Mouse (Mus musculus): Measurements from ENCODE around the gene Zfp146. TPM values are rescaled to one million over a fixed set of nuclear protein-coding genes. Genes with fewer than 3 reads are reported as not detected.
"Not testable (repeated sequence)": the region's sequence is repeated elsewhere in the genome, so short reads cannot be mapped to it uniquely, and the experiment has no call there.

The Zfp146 gene
- total and polyA plus RNA-seq, 2 experiments from 2014 or later: 5.7 to 18.6 TPM

DNA sequence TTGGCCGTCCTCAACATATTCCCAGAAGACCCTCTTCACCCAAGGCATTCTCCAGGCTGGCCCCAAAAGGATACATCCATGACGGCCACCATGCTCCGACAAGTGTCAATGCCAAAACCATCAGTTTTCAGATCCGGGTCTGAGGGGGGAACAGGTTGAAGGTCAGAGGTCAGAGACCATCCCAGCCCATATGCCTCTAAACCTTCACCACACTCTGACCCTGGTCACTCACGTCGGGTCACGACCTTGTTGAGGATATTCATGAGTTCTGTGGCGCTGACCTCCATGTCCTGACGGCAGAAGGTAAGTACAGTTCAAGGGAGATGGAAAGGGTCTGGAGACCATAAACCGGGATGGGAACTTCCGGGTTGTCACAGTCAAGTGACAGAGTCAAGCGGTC lies 22.5 kb upstream of the Zfp146 start:
- H3K4me2 ChIP-seq (ENCODE audit: low read depth, low read length): no peak overlapping the region
- no peak overlapping the region for H3K4me3 ChIP-seq (ENCODE audit: low read depth, low read length)
- H3K27me3 ChIP-seq (ENCODE audit: control insufficient read depth, insufficient read depth, low read length): no peaks in the 10 kb centered on the region
- DNase-seq (ENCODE audit: low spot score) (no peak), ATAC-seq (ENCODE audit: insufficient read depth, low read depth) (no peak)
- WGBS: 92% methylated on average over 12 of the region's 12 CpGs
- 0 out of 2 replicates have a peak, but pooled peaks cover 9% of the 10 kb centered on the region for H3K4me1 ChIP-seq (ENCODE audit: control insufficient read depth, insufficient read depth)
- TF ChIP-seq CTCF (IDR thresholded peaks at IDR 0.05; ENCODE audit: low read depth) (no peak), EP300 (IDR thresholded peaks at IDR 0.05; ENCODE audit: low read depth) (no peak)
- H3K27ac ChIP-seq (ENCODE audit: low read depth): no peak overlapping the region
- H3K9me3 ChIP-seq (replicated peaks; ENCODE audit: control insufficient read depth, low read length): no peaks in the 10 kb centered on the region
- no peak overlapping the region for H3K9ac ChIP-seq (replicated peaks; ENCODE audit: low read depth, low read length)
- H3K36me3 ChIP-seq (replicated peaks; ENCODE audit: control insufficient read depth, insufficient read depth, low read length): peaks cover 49% of the 10 kb centered on the region

DNA sequence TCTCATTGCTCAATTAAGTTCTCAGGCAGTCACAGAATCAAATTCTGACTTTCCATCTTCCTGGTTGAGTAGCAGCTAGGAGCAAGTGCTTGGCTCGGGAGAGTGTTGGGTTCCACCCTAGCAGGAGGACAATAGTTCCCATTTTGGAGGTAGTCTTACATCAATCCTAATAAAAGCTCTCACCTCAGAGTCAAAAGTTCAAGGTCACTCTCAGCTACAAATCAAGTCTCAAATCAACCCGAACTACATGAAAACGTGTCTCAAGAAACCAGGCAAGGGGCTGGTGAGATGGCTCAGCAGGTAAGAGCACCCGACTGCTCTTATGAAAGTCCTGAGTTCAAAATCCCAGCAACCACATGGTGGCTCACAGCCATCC lies 19.6 kb upstream of the Zfp146 start:
- H3K27me3 ChIP-seq (ENCODE audit: control insufficient read depth, insufficient read depth, low read length): no peaks in the 10 kb centered on the region
- no peak for TF ChIP-seq EP300 (IDR thresholded peaks at IDR 0.05; ENCODE audit: low read depth)
- no peak for TF ChIP-seq CTCF (IDR thresholded peaks at IDR 0.05; ENCODE audit: low read depth)
- no peaks in the 10 kb centered on the region for H3K9me3 ChIP-seq (replicated peaks; ENCODE audit: control insufficient read depth, low read length)
- H3K27ac ChIP-seq (ENCODE audit: low read depth): no peak overlapping the region
- H3K36me3 ChIP-seq (replicated peaks; ENCODE audit: control insufficient read depth, insufficient read depth, low read length): peaks cover 60% of the 10 kb centered on the region
- WGBS: 70% methylated on average over 4 of the region's 4 CpGs
- 0 out of 2 replicates have a peak, but pooled peaks cover 11% of the 10 kb centered on the region for H3K4me1 ChIP-seq (ENCODE audit: control insufficient read depth, insufficient read depth)
- no peak overlapping the region for H3K4me2 ChIP-seq (ENCODE audit: low read depth, low read length)
- no peak overlapping the region for H3K4me3 ChIP-seq (ENCODE audit: low read depth, low read length)
- ATAC-seq (ENCODE audit: insufficient read depth, low read depth) (no peak), DNase-seq (ENCODE audit: low spot score) (no peak)
- H3K9ac ChIP-seq (replicated peaks; ENCODE audit: low read depth, low read length): no peak overlapping the region

DNA sequence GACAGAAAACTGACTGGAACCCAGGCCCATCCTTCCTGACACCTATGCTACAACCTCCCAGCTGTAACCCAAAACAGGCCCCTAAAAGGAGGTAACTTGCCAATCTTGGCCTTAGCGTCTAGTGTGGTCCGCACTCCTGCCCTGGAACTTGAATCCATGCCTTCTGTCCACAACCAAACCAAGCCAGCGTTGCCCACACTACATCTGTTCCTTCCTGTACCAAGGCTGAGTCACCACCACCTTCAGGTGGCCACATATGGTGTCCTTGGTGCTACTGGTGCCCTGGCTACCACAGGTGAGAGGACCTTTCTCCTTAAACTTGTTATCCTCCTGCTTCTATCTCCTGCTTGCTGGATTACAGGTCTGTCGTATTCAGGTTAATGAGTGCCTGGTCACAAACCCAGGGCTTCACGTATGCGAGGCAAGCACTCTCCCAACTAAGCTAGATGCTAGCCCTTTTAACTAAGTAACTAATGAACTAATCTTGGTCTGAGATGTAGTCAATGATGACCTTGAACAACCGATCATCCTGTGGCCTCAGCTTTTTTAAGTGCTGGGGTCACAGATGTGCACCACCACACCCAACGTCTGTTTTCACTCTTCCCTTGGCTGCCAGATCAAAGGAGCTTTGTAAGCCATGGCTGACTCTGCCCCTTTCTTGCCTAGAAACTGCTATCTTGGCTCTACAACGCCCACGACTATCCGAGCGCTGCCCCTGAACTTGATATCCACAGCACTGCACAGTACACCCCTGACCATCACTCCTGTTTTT lies 19.0 kb upstream of the Zfp146 start:
- H3K27me3 ChIP-seq (ENCODE audit: control insufficient read depth, insufficient read depth, low read length): no peaks in the 10 kb centered on the region
- H3K36me3 ChIP-seq (replicated peaks; ENCODE audit: control insufficient read depth, insufficient read depth, low read length): peaks cover 60% of the 10 kb centered on the region
- no peak overlapping the region for H3K4me3 ChIP-seq (ENCODE audit: low read depth, low read length)
- H3K9me3 ChIP-seq (replicated peaks; ENCODE audit: control insufficient read depth, low read length): no peaks in the 10 kb centered on the region
- no peak overlapping the region for H3K27ac ChIP-seq (ENCODE audit: low read depth)
- H3K4me2 ChIP-seq (ENCODE audit: low read depth, low read length): no peak overlapping the region
- TF ChIP-seq EP300 (IDR thresholded peaks at IDR 0.05; ENCODE audit: low read depth) (no peak), CTCF (IDR thresholded peaks at IDR 0.05; ENCODE audit: low read depth) (no peak)
- H3K9ac ChIP-seq (replicated peaks; ENCODE audit: low read depth, low read length): no peak overlapping the region
- H3K4me1 ChIP-seq (ENCODE audit: control insufficient read depth, insufficient read depth): 0 out of 2 replicates have a peak, but pooled peaks cover 11% of the 10 kb centered on the region
- 71% methylated on average over 12 of the region's 12 CpGs for WGBS
- ATAC-seq (ENCODE audit: insufficient read depth, low read depth): no peak
- no peak for DNase-seq (ENCODE audit: low spot score)

DNA sequence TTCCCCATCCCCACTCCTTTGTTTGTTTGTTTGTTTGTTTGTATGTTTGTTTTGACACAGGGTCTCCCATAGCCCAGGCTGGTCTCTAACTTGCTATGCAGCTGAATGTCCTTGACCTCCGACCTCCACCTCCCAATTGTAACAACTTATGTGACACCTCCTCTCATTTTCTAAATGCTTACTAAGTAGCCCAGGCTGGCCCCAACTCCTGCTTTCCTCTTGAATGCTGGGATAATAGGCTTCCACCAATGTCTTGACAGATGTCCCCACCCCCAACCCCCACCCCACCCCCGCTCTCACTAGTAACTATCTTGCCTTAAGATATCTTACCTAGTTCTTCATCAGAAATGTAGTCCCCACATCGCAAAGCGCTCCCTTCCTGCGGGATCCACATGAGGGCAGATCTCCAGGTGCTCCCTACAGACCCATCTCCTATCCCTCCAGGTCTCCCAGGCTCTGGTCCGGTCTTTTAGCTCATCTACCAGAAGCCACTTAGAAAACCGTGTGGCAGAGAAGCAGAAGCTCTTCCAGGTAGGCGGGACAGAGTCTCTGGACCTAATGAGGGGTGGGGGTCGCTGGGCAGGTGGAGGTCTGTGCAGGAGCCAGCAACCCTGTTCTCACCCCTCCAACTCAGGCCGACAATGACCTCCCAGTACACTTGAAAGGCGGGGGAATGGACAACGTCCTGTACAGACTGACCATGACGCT lies 15.2 kb upstream of the Zfp146 start:
- Histone ChIP-seq H3K4me3 (ENCODE audit: low read depth, low read length) (peak overlapping the region; percentile 62), H3K4me1 (ENCODE audit: control insufficient read depth, insufficient read depth) (0 out of 2 replicates have a peak, but pooled peaks cover 6% of the 10 kb centered on the region), H3K9ac (replicated peaks; ENCODE audit: low read depth, low read length) (peak overlapping the region; percentile 69), H3K27me3 (ENCODE audit: control insufficient read depth, insufficient read depth, low read length) (no peaks in the 10 kb centered on the region), H3K36me3 (replicated peaks; ENCODE audit: control insufficient read depth, insufficient read depth, low read length) (peaks cover 33% of the 10 kb centered on the region), H3K27ac (ENCODE audit: low read depth) (peak overlapping the region; percentile 73), H3K9me3 (replicated peaks; ENCODE audit: control insufficient read depth, low read length) (no peaks in the 10 kb centered on the region), H3K4me2 (ENCODE audit: low read depth, low read length) (peak overlapping the region; percentile 76)
- DNase-seq (ENCODE audit: low spot score) (no peak), ATAC-seq (ENCODE audit: insufficient read depth, low read depth) (peak; percentile 12; the same call in 1 of the 2 replicates)
- no peak for TF ChIP-seq EP300 (IDR thresholded peaks at IDR 0.05; ENCODE audit: low read depth)
- TF ChIP-seq CTCF (IDR thresholded peaks at IDR 0.05; ENCODE audit: low read depth): no peak
- WGBS: 61% methylated on average over 13 of the region's 13 CpGs

GRCm38 (mm10) chr7:30183879-30184289 lies 14.3 kb upstream of the Zfp146 start, which contains the start of gene Cox7a1:
Gene Cox7a1, plus strand, starts transcription at chr7:30184144.
- Histone ChIP-seq H3K27me3 (ENCODE audit: control insufficient read depth, insufficient read depth, low read length) (no peaks in the 10 kb centered on the region), H3K27ac (ENCODE audit: low read depth) (peak within 1 kb of the TSS; percentile 73), H3K9me3 (replicated peaks; ENCODE audit: control insufficient read depth, low read length) (no peaks in the 10 kb centered on the region), H3K4me1 (ENCODE audit: control insufficient read depth, insufficient read depth) (0 out of 2 replicates have a peak, but pooled peaks cover 6% of the 10 kb centered on the region), H3K9ac (replicated peaks; ENCODE audit: low read depth, low read length) (peak within 1 kb of the TSS; percentile 69), H3K36me3 (replicated peaks; ENCODE audit: control insufficient read depth, insufficient read depth, low read length) (peaks cover 29% of the 10 kb centered on the region), H3K4me2 (ENCODE audit: low read depth, low read length) (peak within 1 kb of the TSS; percentile 76), H3K4me3 (ENCODE audit: low read depth, low read length) (peak within 1 kb of the TSS; percentile 62)
- ATAC-seq (ENCODE audit: insufficient read depth, low read depth) (peak; percentile 93), DNase-seq (ENCODE audit: low spot score) (peak; percentile 95)
- TF ChIP-seq EP300 (IDR thresholded peaks at IDR 0.05; ENCODE audit: low read depth): no peak
- no peak for TF ChIP-seq CTCF (IDR thresholded peaks at IDR 0.05; ENCODE audit: low read depth)
- WGBS: 2% methylated on average over 11 of the region's 11 CpGs

GRCm38 (mm10) chr7:30183189-30183588 lies 13.6 kb upstream of the Zfp146 start:
- not testable (repeated sequence) for ATAC-seq (ENCODE audit: insufficient read depth, low read depth); H3K4me1 ChIP-seq (ENCODE audit: control insufficient read depth, insufficient read depth); H3K4me3 ChIP-seq (ENCODE audit: low read depth, low read length); H3K27me3 ChIP-seq (ENCODE audit: control insufficient read depth, insufficient read depth, low read length); H3K27ac ChIP-seq (ENCODE audit: low read depth); H3K9me3 ChIP-seq (replicated peaks; ENCODE audit: control insufficient read depth, low read length); DNase-seq (ENCODE audit: low spot score); H3K9ac ChIP-seq (replicated peaks; ENCODE audit: low read depth, low read length)
- 56% methylated on average over 7 of the region's 7 CpGs for WGBS
- Histone ChIP-seq H3K36me3 (replicated peaks; ENCODE audit: control insufficient read depth, insufficient read depth, low read length) (peaks cover 29% of the 10 kb centered on the region), H3K4me2 (ENCODE audit: low read depth, low read length) (peak overlapping the region; percentile 76)

GRCm38 (mm10) chr7:30181929-30182328 lies 12.4 kb upstream of the Zfp146 start:
- H3K4me2 ChIP-seq (ENCODE audit: low read depth, low read length); H3K4me3 ChIP-seq (ENCODE audit: low read depth, low read length); DNase-seq (ENCODE audit: low spot score); H3K27ac ChIP-seq (ENCODE audit: low read depth); H3K27me3 ChIP-seq (ENCODE audit: control insufficient read depth, insufficient read depth, low read length); ATAC-seq (ENCODE audit: insufficient read depth, low read depth); H3K4me1 ChIP-seq (ENCODE audit: control insufficient read depth, insufficient read depth); H3K9me3 ChIP-seq (replicated peaks; ENCODE audit: control insufficient read depth, low read length); H3K9ac ChIP-seq (replicated peaks; ENCODE audit: low read depth, low read length): not testable (repeated sequence)
- peaks cover 26% of the 10 kb centered on the region for H3K36me3 ChIP-seq (replicated peaks; ENCODE audit: control insufficient read depth, insufficient read depth, low read length)
- 90% methylated on average over 10 of the region's 10 CpGs for WGBS
